ENCODE assay signal across 11 mouse cellular contexts in the genomic region with DNA sequence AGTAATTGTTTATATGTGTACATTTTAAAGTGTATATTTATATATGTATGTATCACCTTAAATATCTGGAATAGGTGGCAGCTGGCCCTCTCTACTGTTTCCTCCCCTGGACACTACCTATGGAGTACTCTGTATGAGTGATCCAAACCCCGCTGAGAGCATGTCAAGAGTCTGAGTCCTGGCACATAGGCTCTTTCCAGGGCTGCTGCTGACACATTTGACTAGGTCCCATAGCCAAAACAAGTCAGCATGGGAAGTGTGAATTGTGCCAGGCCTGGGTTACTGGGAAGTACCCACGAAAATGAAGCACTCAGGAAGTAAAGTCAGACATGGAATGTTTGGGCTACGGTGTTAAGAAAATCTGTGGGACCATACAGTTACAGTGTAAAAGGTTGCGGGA.
"Had no signal": no experiment of that assay in that cellular context is flagged by ENCODE, and none has a peak within 500 bp of the region (broad histone marks: within the 10 kb centered on the region; RNA-seq: fewer than 3 reads in every experiment).

No protein-coding gene starts in this region.

- DNase-seq: cerebellum, adult 9-10 months; embryo, embryonic 11 days; forebrain, postnatal 0 days; gastrocnemius, adult 2 months; gastrocnemius, postnatal 10 days; gastrocnemius, postnatal 14 days; gastrocnemius, postnatal 25 days; gastrocnemius, postnatal 36 days; heart, adult 11 months; heart, adult 18-20 months; heart, adult 2 months had no signal
